ENCODE assay signal across 14 mouse cellular contexts in the genomic region with DNA sequence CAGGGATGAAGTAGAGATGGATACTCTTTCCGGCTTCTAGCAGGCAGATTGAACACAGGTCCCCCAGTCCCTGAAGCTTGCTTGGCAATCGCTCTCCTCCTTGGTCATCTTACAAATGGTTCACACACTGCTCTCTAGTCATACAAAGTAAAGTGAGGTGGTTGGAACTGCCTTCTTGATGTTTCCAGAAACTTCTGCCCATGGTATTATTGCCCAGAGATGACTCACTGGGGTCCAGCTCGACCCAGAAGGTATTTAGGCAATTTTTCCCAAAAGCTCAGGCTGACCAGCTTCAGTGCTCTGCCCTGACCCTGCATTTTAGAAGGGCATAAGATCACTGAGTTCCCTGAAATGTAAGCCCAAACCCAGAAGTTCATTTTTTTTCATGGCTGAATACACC.
"Had no signal": no experiment of that assay in that cellular context is flagged by ENCODE, and none has a peak within 500 bp of the region (broad histone marks: within the 10 kb centered on the region; RNA-seq: fewer than 3 reads in every experiment).

No protein-coding gene starts in this region.

- ATAC-seq: inflammation-experienced regulatory T-cells, adult 6 months; lung, postnatal 0 days had no signal

- H3K9ac ChIP-seq: liver, embryonic 14.5 days; lung, embryonic 14.5 days had no signal

- H3K27ac ChIP-seq: liver, embryonic 14.5 days; stomach, postnatal 0 days had no signal

- DNase-seq: kidney, adult 18-20 months; kidney, postnatal 4 days; lung, embryonic 14.5 days; lung, postnatal 36 days; midbrain, embryonic 14.5 days; right cerebral cortex, adult 18-20 months; right cerebral cortex, postnatal 14 days; right cerebral cortex, postnatal 4 days; thymus, postnatal 25 days had no signal

- H3K4me2 ChIP-seq: lung, embryonic 14.5 days; midbrain, embryonic 11.5 days had no signal
